Mouse (Mus musculus): ENCODE measurements at regions not wholly inside any gene's neighbourhood (a gene's known extent, or its start where the extent isn't known, plus 50 kb on each side); places are given as distances from the start of the nearest gene placed in this dataset.
"Not testable (repeated sequence)": the region's sequence is repeated elsewhere in the genome, so short reads cannot be mapped to it uniquely, and the experiment has no call there.

DNA sequence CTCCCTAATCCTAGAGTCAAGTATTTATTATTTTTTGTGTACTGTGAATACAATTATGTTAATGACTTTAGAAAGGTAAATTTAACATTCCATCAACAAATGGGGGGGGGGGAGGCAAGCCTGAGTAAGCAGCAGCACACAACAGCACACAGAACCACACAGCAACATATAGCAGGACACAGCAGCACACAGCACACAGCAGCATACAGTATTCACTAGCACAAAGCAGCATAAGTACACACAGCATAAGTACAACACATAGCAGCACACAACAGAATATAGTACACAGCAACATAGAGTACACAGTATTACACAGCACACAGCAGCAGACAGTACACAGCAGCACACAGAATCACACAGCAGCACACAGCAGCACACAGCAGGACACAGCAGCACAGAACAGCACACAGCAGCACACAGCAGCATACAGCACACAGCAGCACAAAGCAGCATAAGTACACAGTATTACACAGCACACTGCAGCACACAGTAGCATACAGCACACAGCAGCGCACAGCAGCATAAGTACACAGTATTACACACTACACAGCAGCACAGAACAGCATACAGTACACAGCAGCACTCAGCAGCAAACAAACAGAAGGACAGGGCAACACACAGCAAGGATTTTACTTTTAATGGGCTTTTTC lies 605.7 kb downstream of the Tbl1xr1 start:
- no peak for DNase-seq

DNA sequence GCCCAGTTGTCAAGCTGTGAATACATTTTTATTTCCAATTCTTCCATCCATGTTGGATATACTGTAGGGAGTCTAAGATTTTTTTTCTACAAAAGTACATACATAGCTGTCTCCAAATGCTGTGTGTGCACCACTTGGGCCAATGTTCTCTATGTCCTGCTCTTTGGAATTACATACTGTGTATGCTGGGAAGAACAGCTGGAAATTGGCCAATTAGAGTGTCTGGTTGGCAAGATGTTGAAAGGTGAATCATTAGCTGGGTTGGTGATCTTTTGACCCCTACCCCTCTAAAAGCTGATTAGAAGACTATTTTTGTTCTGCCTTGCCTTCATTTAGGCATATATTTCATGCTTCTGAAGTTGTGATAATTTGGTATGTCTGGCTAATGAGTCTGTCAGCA lies 622.9 kb downstream of the Tbl1xr1 start:
- no peak for DNase-seq

DNA sequence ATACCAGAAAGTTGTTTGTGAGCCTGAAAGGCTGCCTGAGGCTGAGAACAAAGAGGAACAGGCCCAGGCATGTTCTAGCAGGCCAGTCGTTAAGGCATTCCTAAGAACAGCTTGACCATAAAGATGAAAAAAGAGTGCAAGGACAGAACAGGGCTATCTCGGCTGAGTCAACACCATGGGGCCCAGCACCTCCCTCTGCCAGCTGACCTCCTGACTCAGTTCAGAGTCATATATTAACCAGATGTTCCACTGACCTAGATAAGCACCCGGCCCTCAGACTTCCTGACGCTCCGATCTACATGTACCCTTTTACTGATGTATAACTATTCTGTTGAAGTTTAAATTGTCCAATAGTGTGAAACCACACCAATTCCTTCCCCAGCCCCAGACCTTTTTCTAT lies 625.0 kb downstream of the Tbl1xr1 start:
- DNase-seq, result not testable (repeated sequence)

DNA sequence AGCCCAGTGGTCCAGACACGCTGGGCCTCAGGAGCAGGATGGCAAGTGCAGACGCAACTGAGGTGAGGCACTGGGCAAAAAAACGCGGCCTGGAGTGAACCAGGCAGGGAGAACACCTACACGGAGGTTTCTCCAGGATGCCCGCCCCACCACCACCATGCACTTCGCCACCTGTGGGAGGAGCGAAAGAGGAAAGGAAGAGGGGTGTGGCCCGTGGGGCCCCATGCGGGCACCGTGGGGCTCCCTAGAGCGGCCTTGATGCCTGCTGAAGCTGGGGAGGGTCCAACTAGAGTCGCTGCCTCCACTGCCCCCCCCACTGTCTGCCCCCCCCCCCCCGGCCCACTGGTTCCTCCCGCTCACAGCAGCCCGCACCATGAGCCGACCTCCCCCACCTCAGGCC lies 629.2 kb downstream of the Tbl1xr1 start:
- no peak for DNase-seq

DNA sequence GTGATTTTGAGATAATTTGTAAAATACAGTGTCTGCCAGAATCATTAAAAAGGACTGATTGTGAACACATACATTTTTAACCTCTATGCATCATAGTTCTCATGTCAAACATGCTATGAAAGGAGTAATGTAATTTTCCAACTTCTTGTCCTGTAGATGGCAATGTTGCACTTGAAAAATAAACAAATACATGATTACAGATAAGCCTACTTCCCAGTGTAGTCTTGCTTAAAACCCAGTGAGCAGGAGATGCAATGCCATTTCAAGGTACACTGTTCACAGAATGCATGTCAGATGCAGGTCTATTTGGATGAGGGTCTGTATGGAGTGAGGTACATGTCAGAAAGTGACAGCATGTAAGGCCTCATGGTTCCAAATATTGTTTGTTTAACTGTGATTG lies 668.6 kb downstream of the Tbl1xr1 start:
- peak; percentile 8 to 44 for DNase-seq
